ENCODE assay signal across 22 mouse cellular contexts in the genomic region with DNA sequence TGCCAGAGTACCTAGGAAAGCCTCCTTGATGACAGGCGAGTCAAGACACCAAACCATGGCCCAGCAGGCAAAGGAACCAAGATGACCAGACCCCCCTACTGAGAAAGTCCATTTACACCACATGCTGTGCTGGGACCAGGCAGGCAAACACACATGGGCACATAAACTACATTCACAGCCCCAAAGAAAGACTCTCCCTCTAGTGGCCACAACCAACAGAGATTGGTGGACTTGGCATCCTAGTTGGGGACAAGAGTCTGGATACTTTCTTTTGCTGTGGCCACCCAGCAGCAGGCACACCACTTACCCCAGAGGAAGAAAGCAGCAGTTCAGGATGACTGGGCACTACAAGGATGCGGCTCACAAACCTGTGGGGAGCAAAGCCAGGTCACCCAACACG. TPM values are rescaled to one million over a fixed set of nuclear protein-coding genes. Genes with fewer than 3 reads are reported as not detected.
DNase-seq lines count a peak whose midpoint lies in the region; ATAC-seq and TF ChIP-seq lines count a peak whose summit lies in the region.
"Had no signal": no experiment of that assay in that cellular context is flagged by ENCODE, and none has a peak within 500 bp of the region (broad histone marks: within the 10 kb centered on the region; RNA-seq: fewer than 3 reads in every experiment).

No protein-coding gene starts in this region.

- WGBS in intestine, postnatal 0 days, result 84% methylated on average over 3 of the region's 3 CpGs
- WGBS in intestine, embryonic 16.5 days, result 90% methylated on average over 3 of the region's 3 CpGs
- 83% methylated on average over 3 of the region's 3 CpGs for WGBS in liver, postnatal 0 days (ENCODE audit: insufficient replicate concordance)
- 80% methylated on average over 3 of the region's 3 CpGs for WGBS in liver, embryonic 12.5 days (ENCODE audit: insufficient replicate concordance)
- WGBS in midbrain, postnatal 0 days, result 90% methylated on average over 3 of the region's 3 CpGs
- 83% methylated on average over 3 of the region's 3 CpGs for WGBS in midbrain, embryonic 16.5 days

- no peak for ATAC-seq in intestine, postnatal 0 days
- no peak for ATAC-seq in intestine, embryonic 16.5 days
- ATAC-seq in liver, postnatal 0 days, result no peak
- no peak for ATAC-seq in liver, embryonic 12.5 days
- ATAC-seq in midbrain, postnatal 0 days (ENCODE audit: low FRiP score), result no peak
- no peak for ATAC-seq in midbrain, embryonic 16.5 days
- ATAC-seq: inflammation-experienced regulatory T-cells, adult 6 months; Patski had no signal

- H3K4me1 ChIP-seq in intestine, postnatal 0 days (replicated peaks; ENCODE audit: control insufficient read depth, insufficient read depth, low read length), result no peaks in the 10 kb centered on the region
- H3K4me1 ChIP-seq in intestine, embryonic 16.5 days (ENCODE audit: control insufficient read depth, insufficient read depth, low read length), result no peaks in the 10 kb centered on the region
- H3K4me1 ChIP-seq in liver, postnatal 0 days (ENCODE audit: insufficient read depth), result no peaks in the 10 kb centered on the region
- H3K4me1 ChIP-seq in liver, embryonic 12.5 days, result peaks cover 39% of the 10 kb centered on the region
- no peaks in the 10 kb centered on the region for H3K4me1 ChIP-seq in midbrain, postnatal 0 days (ENCODE audit: insufficient read depth, low read length)
- no peaks in the 10 kb centered on the region for H3K4me1 ChIP-seq in midbrain, embryonic 16.5 days (ENCODE audit: control insufficient read depth, insufficient read depth, low read length)
- H3K4me1 ChIP-seq: limb, embryonic 13.5 days had no signal

- TF ChIP-seq EP300 in liver, postnatal 0 days (IDR thresholded peaks at IDR 0.05; ENCODE audit: low read depth), result no peak

- peak; percentile 40 for DNase-seq in cerebellum, adult 9-10 months
- no peak for DNase-seq in cerebellum, adult 9-11 months
- no peak for DNase-seq in liver, postnatal 0 days
- no peak for DNase-seq in midbrain, postnatal 0 days (ENCODE audit: low spot score)
- DNase-seq: adrenal gland, postnatal 10 days; cerebellum, adult 11 months; gastrocnemius, postnatal 14 days; heart, postnatal 4 days; kidney, adult 8-10 months; kidney, postnatal 10 days; liver, embryonic 13.5 days had no signal

- H3K27ac ChIP-seq in intestine, postnatal 0 days (ENCODE audit: low read depth, low read length), result no peak overlapping the region
- H3K27ac ChIP-seq in intestine, embryonic 16.5 days (ENCODE audit: low read length), result no peak overlapping the region
- no peak overlapping the region for H3K27ac ChIP-seq in liver, postnatal 0 days (ENCODE audit: low read depth)
- no peak overlapping the region for H3K27ac ChIP-seq in liver, embryonic 12.5 days
- no peak overlapping the region for H3K27ac ChIP-seq in midbrain, postnatal 0 days (ENCODE audit: low read depth, low read length)
- H3K27ac ChIP-seq in midbrain, embryonic 16.5 days (ENCODE audit: low read length), result no peak overlapping the region
- H3K27ac ChIP-seq: hindbrain, embryonic 14.5 days; limb, embryonic 13.5 days; liver, embryonic 13.5 days; midbrain, embryonic 10.5 days had no signal

- peak; percentile 55 for TF ChIP-seq CTCF in intestine, postnatal 0 days (IDR thresholded peaks at IDR 0.05; ENCODE audit: low read depth)
- peak; percentile 42 for TF ChIP-seq CTCF in liver, postnatal 0 days (IDR thresholded peaks at IDR 0.05; ENCODE audit: low read depth)
- peak; percentile 52 for TF ChIP-seq CTCF in midbrain, postnatal 0 days (IDR thresholded peaks at IDR 0.05)

- H3K36me3 ChIP-seq in intestine, postnatal 0 days (ENCODE audit: control insufficient read depth, insufficient read depth), result peaks cover 79% of the 10 kb centered on the region
- peaks cover 31% of the 10 kb centered on the region for H3K36me3 ChIP-seq in intestine, embryonic 16.5 days (ENCODE audit: control insufficient read depth, insufficient read depth, low read length)
- peaks cover 51% of the 10 kb centered on the region for H3K36me3 ChIP-seq in liver, postnatal 0 days (replicated peaks; ENCODE audit: insufficient read depth, low read length)
- H3K36me3 ChIP-seq in liver, embryonic 12.5 days, result peaks cover 100% of the 10 kb centered on the region
- peaks cover 62% of the 10 kb centered on the region for H3K36me3 ChIP-seq in midbrain, postnatal 0 days (ENCODE audit: insufficient read depth, low read length)
- H3K36me3 ChIP-seq in midbrain, embryonic 16.5 days (ENCODE audit: control insufficient read depth, insufficient read depth, low read length), result peaks cover 49% of the 10 kb centered on the region

- H3K4me3 ChIP-seq in intestine, postnatal 0 days (ENCODE audit: low read depth, low read length), result no peak overlapping the region
- no peak overlapping the region for H3K4me3 ChIP-seq in intestine, embryonic 16.5 days (ENCODE audit: low read length)
- H3K4me3 ChIP-seq in liver, postnatal 0 days (ENCODE audit: low read depth, low read length), result no peak overlapping the region
- no peak overlapping the region for H3K4me3 ChIP-seq in liver, embryonic 12.5 days
- H3K4me3 ChIP-seq in midbrain, postnatal 0 days (ENCODE audit: low read depth, low read length), result no peak overlapping the region
- H3K4me3 ChIP-seq in midbrain, embryonic 16.5 days (ENCODE audit: low read depth, low read length), result no peak overlapping the region
- H3K4me3 ChIP-seq: erythroblast, embryonic 14.5 days; heart, embryonic 12.5 days; limb, embryonic 13.5 days; liver, embryonic 13.5 days; midbrain, embryonic 10.5 days had no signal

- H3K9ac ChIP-seq in intestine, postnatal 0 days (ENCODE audit: low read depth, low read length), result no peak overlapping the region
- H3K9ac ChIP-seq in intestine, embryonic 16.5 days (ENCODE audit: low read depth, low read length), result no peak overlapping the region
- H3K9ac ChIP-seq in liver, postnatal 0 days (replicated peaks), result no peak overlapping the region
- no peak overlapping the region for H3K9ac ChIP-seq in liver, embryonic 12.5 days
- no peak overlapping the region for H3K9ac ChIP-seq in midbrain, postnatal 0 days (replicated peaks; ENCODE audit: low read length, poor library complexity, severe bottlenecking)
- H3K9ac ChIP-seq in midbrain, embryonic 16.5 days (ENCODE audit: low read depth, low read length), result no peak overlapping the region
- H3K9ac ChIP-seq: heart, embryonic 12.5 days; hindbrain, embryonic 14.5 days; limb, embryonic 13.5 days; liver, embryonic 13.5 days had no signal

- no peaks in the 10 kb centered on the region for H3K9me3 ChIP-seq in intestine, postnatal 0 days (ENCODE audit: control insufficient read depth)
- no peaks in the 10 kb centered on the region for H3K9me3 ChIP-seq in intestine, embryonic 16.5 days (ENCODE audit: control insufficient read depth, low read length)
- H3K9me3 ChIP-seq in liver, postnatal 0 days (ENCODE audit: low read length), result no peaks in the 10 kb centered on the region
- H3K9me3 ChIP-seq in liver, embryonic 12.5 days (replicated peaks), result no peaks in the 10 kb centered on the region
- no peaks in the 10 kb centered on the region for H3K9me3 ChIP-seq in midbrain, postnatal 0 days (ENCODE audit: low read length)
- H3K9me3 ChIP-seq in midbrain, embryonic 16.5 days (replicated peaks; ENCODE audit: control insufficient read depth, low read length, poor library complexity, severe bottlenecking), result no peaks in the 10 kb centered on the region
- H3K9me3 ChIP-seq: heart, embryonic 12.5 days; limb, embryonic 13.5 days; liver, embryonic 13.5 days; midbrain, embryonic 10.5 days had no signal

- H3K27me3 ChIP-seq in intestine, postnatal 0 days (replicated peaks; ENCODE audit: control insufficient read depth, insufficient read depth, low read length), result no peaks in the 10 kb centered on the region
- no peaks in the 10 kb centered on the region for H3K27me3 ChIP-seq in intestine, embryonic 16.5 days (replicated peaks; ENCODE audit: control insufficient read depth, insufficient read depth, low read length)
- H3K27me3 ChIP-seq in liver, postnatal 0 days (ENCODE audit: insufficient read depth, low read length), result no peaks in the 10 kb centered on the region
- no peaks in the 10 kb centered on the region for H3K27me3 ChIP-seq in liver, embryonic 12.5 days (replicated peaks)
- no peaks in the 10 kb centered on the region for H3K27me3 ChIP-seq in midbrain, postnatal 0 days (ENCODE audit: insufficient read depth, low read length)
- no peaks in the 10 kb centered on the region for H3K27me3 ChIP-seq in midbrain, embryonic 16.5 days (ENCODE audit: control insufficient read depth, insufficient read depth, low read depth, low read length)
- H3K27me3 ChIP-seq: heart, embryonic 12.5 days; limb, embryonic 13.5 days; liver, embryonic 13.5 days; Patski had no signal

- H3K4me2 ChIP-seq in intestine, postnatal 0 days (replicated peaks; ENCODE audit: low read depth), result no peak overlapping the region
- H3K4me2 ChIP-seq in intestine, embryonic 16.5 days (ENCODE audit: low read depth, low read length), result no peak overlapping the region
- H3K4me2 ChIP-seq in liver, postnatal 0 days (ENCODE audit: low read depth, low read length), result no peak overlapping the region
- H3K4me2 ChIP-seq in liver, embryonic 12.5 days, result no peak overlapping the region
- H3K4me2 ChIP-seq in midbrain, postnatal 0 days (ENCODE audit: low read depth, low read length, poor library complexity, severe bottlenecking), result no peak overlapping the region
- no peak overlapping the region for H3K4me2 ChIP-seq in midbrain, embryonic 16.5 days (ENCODE audit: low read length)
- H3K4me2 ChIP-seq: heart, embryonic 12.5 days; hindbrain, embryonic 14.5 days; limb, embryonic 13.5 days; liver, embryonic 13.5 days had no signal

RNA-seq across cellular contexts. Expression of gene Wdr4, which starts 18.9 kb away (rescaled TPM):
- polyA plus RNA-seq in intestine, postnatal 0 days (2015; fragmentation: Nextera tagmentation; extraction: Ambion mirVana), result 11.7 and 12.5 TPM in 2 replicates
- 39.5 and 42.3 TPM in 2 replicates for polyA plus RNA-seq in intestine, embryonic 16.5 days (2015; fragmentation: Nextera tagmentation; extraction: Ambion mirVana)
- polyA plus RNA-seq in liver, postnatal 0 days (2015; fragmentation: Nextera tagmentation; extraction: Ambion mirVana), result 8.9 and 10.0 TPM in 2 replicates
- polyA plus RNA-seq in liver, embryonic 12.5 days (2016; fragmentation: Nextera tagmentation; extraction: Ambion mirVana), result 42.2 and 46.1 TPM in 2 replicates
- total RNA-seq in midbrain, postnatal 0 days (2014; rRNA removed), result 66.0 and 66.8 TPM in 2 replicates
- polyA plus RNA-seq in midbrain, postnatal 0 days (2015; fragmentation: Nextera tagmentation; extraction: Ambion mirVana), result 27.0 and 29.3 TPM in 2 replicates
- 38.5 and 43.7 TPM in 2 replicates for polyA plus RNA-seq in midbrain, embryonic 16.5 days (2015; fragmentation: Nextera tagmentation; extraction: Ambion mirVana)

RNA-seq across cellular contexts. Expression of gene Ndufv3, which starts 19.0 kb away (rescaled TPM):
- 534 and 558 TPM in 2 replicates for polyA plus RNA-seq in intestine, postnatal 0 days (2015; fragmentation: Nextera tagmentation; extraction: Ambion mirVana)
- polyA plus RNA-seq in intestine, embryonic 16.5 days (2015; fragmentation: Nextera tagmentation; extraction: Ambion mirVana), result 467 and 488 TPM in 2 replicates
- polyA plus RNA-seq in liver, postnatal 0 days (2015; fragmentation: Nextera tagmentation; extraction: Ambion mirVana), result 213 and 215 TPM in 2 replicates
- polyA plus RNA-seq in liver, embryonic 12.5 days (2016; fragmentation: Nextera tagmentation; extraction: Ambion mirVana), result 214 and 215 TPM in 2 replicates
- 221 and 257 TPM in 2 replicates for total RNA-seq in midbrain, postnatal 0 days (2014; rRNA removed)
- polyA plus RNA-seq in midbrain, postnatal 0 days (2015; fragmentation: Nextera tagmentation; extraction: Ambion mirVana), result 513 and 552 TPM in 2 replicates
- 400 and 424 TPM in 2 replicates for polyA plus RNA-seq in midbrain, embryonic 16.5 days (2015; fragmentation: Nextera tagmentation; extraction: Ambion mirVana)
